Mouse (Mus musculus): ENCODE data around the gene Tmem179.
A peak's percentile ranks its signal among the peaks of the same experiment; 100 is the strongest.

DNA sequence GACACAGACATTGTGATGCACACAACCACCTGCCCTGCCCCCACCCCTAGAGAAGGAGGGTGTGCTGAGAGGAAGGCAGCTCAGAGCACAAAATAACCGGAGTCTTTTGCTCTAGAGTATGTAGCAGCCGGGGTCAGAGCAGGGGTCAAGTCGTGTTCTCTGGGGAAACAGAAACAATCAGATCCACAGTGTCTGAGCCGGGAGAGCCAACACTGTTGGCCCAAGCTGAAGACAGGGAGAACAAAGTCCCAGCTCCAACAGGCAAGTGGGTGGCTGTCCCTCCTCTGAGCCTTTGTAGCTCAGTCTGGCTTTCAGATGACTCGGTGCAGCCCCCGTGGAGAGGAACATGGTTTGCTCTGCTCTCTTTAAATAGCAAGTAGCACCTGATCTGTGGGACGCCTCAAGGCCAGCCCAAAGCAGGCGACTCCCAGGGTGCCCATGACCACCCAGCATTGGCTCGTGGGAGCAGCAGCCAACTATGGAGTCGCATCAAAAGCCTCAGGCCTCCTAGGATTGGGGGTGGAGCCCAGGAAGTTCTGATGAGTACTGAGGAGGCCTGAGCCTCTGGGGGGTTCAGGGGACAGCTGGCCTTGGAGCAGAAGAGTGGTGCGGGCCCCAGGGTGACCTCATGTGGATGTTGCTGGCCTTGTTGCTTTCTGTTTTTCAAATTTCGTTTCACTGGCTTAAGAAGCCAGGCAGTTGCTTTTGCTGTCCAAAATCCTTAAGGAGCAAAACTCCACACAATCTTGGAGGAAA lies 28.6 kb upstream of the Tmem179 start:
- no peak for TF ChIP-seq ZNF384 (IDR thresholded peaks at IDR 0.05; ENCODE audit: low read depth, low read length)
- TF ChIP-seq E2F4 (IDR thresholded peaks at IDR 0.05; ENCODE audit: insufficient replicate concordance, low read depth, low read length), result no peak
- TF ChIP-seq EP300 (IDR thresholded peaks at IDR 0.05; ENCODE audit: low read length), result no peak
- TF ChIP-seq ETS1 (conservative IDR thresholded peaks at IDR 0.05; ENCODE audit: low read depth, low read length), result no peak
- 0 out of 4 replicates have a peak, but pooled peaks of 1 of the 2 experiments have one; percentile 1 for TF ChIP-seq CTCF (conservative IDR thresholded peaks at IDR 0.05 in 1 of 2, IDR thresholded peaks at IDR 0.05 in 1 of 2; ENCODE audit: low read depth in 2 of 2, low read length in 2 of 2)
- TF ChIP-seq ZC3H11A (IDR thresholded peaks at IDR 0.05; ENCODE audit: low read depth, low read length), result no peak
- TF ChIP-seq USF2 (conservative IDR thresholded peaks at IDR 0.05; ENCODE audit: low read depth, low read length), result no peak
- no peak for TF ChIP-seq POLR2A (IDR thresholded peaks at IDR 0.05; ENCODE audit: low read depth, low read length)
- no peak for TF ChIP-seq KAT2A (IDR thresholded peaks at IDR 0.05; ENCODE audit: insufficient replicate concordance, low read length)
- no peak for TF ChIP-seq IRF4 (IDR thresholded peaks at IDR 0.05; ENCODE audit: low read depth, low read length)
- no peak for TF ChIP-seq ZKSCAN1 (IDR thresholded peaks at IDR 0.05; ENCODE audit: borderline replicate concordance, low read depth, low read length)
- no peak for TF ChIP-seq ZMIZ1 (IDR thresholded peaks at IDR 0.05; ENCODE audit: low read depth, low read length)
